Mouse (Mus musculus) ES-Bruce4 (cell line): Measurements from ENCODE around the gene Adamtsl5. TPM values are rescaled to one million over a fixed set of nuclear protein-coding genes. Genes with fewer than 3 reads are reported as not detected.

Experiments
- H3K27ac ChIP-seq: 2 replicates; pipeline ENCODE4 v1.5.1; 2012; ENCODE audit warnings: low read length, inconsistent platforms; ENCODE audit not compliant: insufficient read depth
- H3K27me3 ChIP-seq: 2 replicates; pipeline ENCODE4 v1.6.1; 2012; ENCODE audit warnings: mild to moderate bottlenecking, low read length, inconsistent platforms; ENCODE audit not compliant: control insufficient read depth, poor library complexity, insufficient read depth, severe bottlenecking
- H3K36me3 ChIP-seq: 2 replicates; pipeline ENCODE4 v1.6.1; 2012; ENCODE audit warnings: inconsistent platforms, mild to moderate bottlenecking, low read length, moderate library complexity; ENCODE audit not compliant: control insufficient read depth, poor library complexity, insufficient read depth, severe bottlenecking
- H3K4me1 ChIP-seq: one replicate; pipeline ENCODE4 v1.8.1; 2011; ENCODE audit warnings: low read length; ENCODE audit not compliant: control insufficient read depth, insufficient read depth
- H3K4me3 ChIP-seq: 2 replicates; pipeline ENCODE4 v1.5.1; 2011; ENCODE audit warnings: low read depth, mild to moderate bottlenecking, low read length
- H3K9ac ChIP-seq: 2 replicates; pipeline ENCODE4 v1.6.1; 2012; ENCODE audit warnings: low read depth, mild to moderate bottlenecking, inconsistent platforms; ENCODE audit not compliant: poor library complexity, severe bottlenecking
- H3K9me3 ChIP-seq: replicated peaks from 2 replicates; pipeline ENCODE4 v1.6.1; 2012; ENCODE audit warnings: mild to moderate bottlenecking, low read length, inconsistent platforms; ENCODE audit not compliant: control insufficient read depth, poor library complexity, insufficient read depth, severe bottlenecking
- CTCF ChIP-seq: IDR thresholded peaks from one replicate; pipeline ENCODE4 v1.8.1; 2011; ENCODE audit warnings: low read depth, low read length
- EP300 ChIP-seq: IDR thresholded peaks from 2 replicates; pipeline ENCODE4 v1.6.1; 2011; ENCODE audit warnings: low read depth, low read length; ENCODE audit not compliant: insufficient read depth
- POLR2A ChIP-seq: IDR thresholded peaks from one replicate; pipeline ENCODE4 v1.8.1; 2011; ENCODE audit warnings: low read length; ENCODE audit not compliant: insufficient read depth
- polyA plus RNA-seq: library from polyadenylated mRNA; stranded (reverse); fragments of >200 nt; gene quantifications from 2 replicates; pipeline ENCODE4 v1.2.4, GENCODE M21; 2011; ENCODE audit warnings: low read depth; ENCODE audit not compliant: missing spikeins, insufficient read depth, insufficient read length

The Adamtsl5 gene
- polyA plus RNA-seq, 1 experiment = 3.8 TPM

DNA sequence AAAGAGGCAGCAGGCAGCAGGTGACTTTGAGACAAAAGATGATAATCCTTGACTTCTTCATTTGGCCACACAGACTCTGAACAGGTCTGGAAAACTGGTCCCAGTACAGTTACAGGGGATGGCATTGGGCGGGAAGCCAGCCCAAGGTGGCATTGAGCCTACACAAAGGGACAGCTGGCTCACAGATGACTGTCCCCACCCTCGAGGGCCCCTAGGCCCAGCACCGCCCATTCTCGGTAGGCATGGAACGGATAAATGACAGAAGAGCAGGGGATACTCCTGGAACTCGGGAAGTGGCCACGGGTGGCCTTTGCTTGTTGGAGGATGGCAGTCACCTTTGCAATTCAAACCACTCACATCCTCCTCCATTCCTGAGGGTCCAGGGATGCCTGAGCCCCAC is 37.1 kb upstream of the Adamtsl5 start:
- Histone ChIP-seq H3K9me3 (no peaks in the 10 kb centered on the region), H3K27me3 (no peaks in the 10 kb centered on the region), H3K27ac (no peak overlapping the region), H3K4me1 (peaks cover 8% of the 10 kb centered on the region), H3K36me3 (no peaks in the 10 kb centered on the region), H3K9ac (no peak overlapping the region), H3K4me3 (peak overlapping the region; percentile 82)
- TF ChIP-seq CTCF = no peak
- no peak for TF ChIP-seq POLR2A
- no peak for TF ChIP-seq EP300

DNA sequence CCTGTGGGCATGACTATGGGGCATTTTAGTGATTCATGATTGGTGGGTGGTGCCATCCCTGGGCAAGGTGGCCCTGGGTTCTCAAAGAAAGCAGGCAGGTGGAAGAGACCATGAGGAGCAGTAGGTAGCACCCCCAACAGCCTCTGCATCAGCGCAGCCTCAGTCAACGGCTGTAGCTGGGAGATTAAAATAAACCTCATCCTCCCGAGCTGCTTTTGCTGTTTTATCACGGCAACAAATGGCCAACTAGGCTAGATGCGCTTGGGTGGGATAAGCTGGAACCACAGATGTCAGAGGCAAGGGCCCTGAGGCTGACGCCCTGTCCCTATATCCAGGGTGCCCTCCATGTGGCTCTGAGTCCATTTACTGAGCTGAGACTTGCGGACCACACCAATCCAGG is 36.5 kb upstream of the Adamtsl5 start:
- no peak overlapping the region for H3K4me3 ChIP-seq
- H3K4me1 ChIP-seq = peaks cover 8% of the 10 kb centered on the region
- no peaks in the 10 kb centered on the region for H3K36me3 ChIP-seq
- no peaks in the 10 kb centered on the region for H3K27me3 ChIP-seq
- no peaks in the 10 kb centered on the region for H3K9me3 ChIP-seq
- no peak overlapping the region for H3K27ac ChIP-seq
- TF ChIP-seq POLR2A (no peak), EP300 (no peak), CTCF (no peak)
- H3K9ac ChIP-seq = no peak overlapping the region

DNA sequence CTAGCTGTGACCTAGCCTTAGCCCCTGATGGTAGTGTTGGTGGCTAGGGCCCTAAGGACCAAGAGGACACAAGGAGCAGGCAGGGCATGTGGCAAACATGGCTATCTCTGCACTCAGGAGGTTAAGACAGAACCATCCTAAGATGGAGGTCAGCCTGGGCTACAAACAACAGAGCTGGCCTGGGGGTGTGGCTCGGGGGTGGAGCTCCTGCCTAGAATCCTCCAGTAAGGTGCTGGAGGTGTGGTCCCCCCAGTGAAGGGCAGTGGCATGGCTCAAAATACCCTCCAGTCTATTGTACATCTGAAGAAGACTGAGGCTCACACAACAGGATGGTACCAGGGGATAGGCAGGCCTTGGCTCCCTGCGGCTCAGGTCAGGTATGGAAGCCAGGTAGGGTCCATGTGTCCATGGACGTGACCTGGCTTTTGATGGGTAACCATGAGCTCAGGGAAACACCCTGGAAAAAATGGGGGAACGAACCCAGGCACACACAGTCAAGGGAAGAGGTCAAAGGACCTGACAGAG is 36.0 kb upstream of the Adamtsl5 start:
- Histone ChIP-seq H3K9ac (no peak overlapping the region), H3K9me3 (no peaks in the 10 kb centered on the region), H3K4me1 (peaks cover 8% of the 10 kb centered on the region), H3K27me3 (no peaks in the 10 kb centered on the region), H3K27ac (no peak overlapping the region), H3K4me3 (no peak overlapping the region), H3K36me3 (no peaks in the 10 kb centered on the region)
- no peak for TF ChIP-seq EP300
- no peak for TF ChIP-seq POLR2A
- no peak for TF ChIP-seq CTCF

DNA sequence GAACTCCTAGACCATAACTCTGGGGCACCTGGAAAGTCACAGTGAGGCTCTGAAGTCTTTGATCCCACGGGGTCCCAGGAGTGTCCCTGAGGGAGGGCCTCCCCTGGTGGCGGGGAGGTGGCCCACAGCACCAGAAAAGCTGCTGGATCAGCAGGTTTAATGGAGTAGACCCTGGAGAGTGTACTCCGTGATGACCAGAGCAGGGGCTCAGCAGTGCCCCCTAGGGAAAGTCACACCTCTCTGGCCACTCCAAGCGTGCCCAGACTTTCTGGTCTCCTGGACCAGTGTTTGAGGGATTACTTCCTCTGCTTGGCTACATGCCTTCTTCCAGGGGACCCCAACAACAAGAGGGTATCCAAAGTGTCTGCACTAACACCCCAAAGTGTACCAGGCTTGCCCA is 35.2 kb upstream of the Adamtsl5 start:
- peaks cover 5% of the 10 kb centered on the region for H3K4me1 ChIP-seq
- no peak overlapping the region for H3K4me3 ChIP-seq
- H3K36me3 ChIP-seq = no peaks in the 10 kb centered on the region

DNA sequence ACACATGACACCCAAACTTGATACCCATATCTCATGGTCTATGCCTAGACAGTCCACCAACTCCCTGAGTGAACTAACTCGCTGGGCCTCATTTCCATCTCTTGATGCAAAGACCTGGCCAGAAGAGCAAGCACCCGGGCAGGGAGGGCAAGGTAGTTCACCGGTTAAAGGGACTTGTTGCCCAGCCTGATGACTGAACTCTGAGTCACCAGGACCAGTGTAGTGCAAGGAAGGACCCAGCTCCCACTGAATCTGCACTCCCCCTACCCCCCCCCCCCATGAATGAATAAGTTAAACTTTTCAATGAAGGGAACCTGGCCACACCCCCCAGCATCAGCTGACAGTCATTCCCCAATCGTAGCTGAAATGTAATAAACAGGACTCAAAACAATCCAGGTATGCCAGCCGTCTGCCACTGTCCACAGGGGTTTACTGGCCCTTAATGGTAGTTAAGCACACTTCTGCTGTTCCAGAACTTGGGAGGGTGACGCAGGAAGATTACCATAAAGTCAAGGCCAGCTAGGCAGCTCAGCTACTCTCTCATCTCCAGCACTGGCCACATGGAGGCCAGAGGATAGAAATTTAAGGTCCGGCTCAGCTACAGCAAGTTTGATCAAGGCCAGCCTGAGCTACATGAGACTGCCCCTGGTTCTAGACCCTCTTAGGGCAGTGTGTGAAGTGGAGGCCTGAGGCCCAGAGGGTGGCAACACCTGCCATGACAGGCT is 34.6 kb upstream of the Adamtsl5 start:
- H3K27me3 ChIP-seq = no peaks in the 10 kb centered on the region
- H3K27ac ChIP-seq = no peak overlapping the region
- H3K36me3 ChIP-seq = no peaks in the 10 kb centered on the region
- no peak overlapping the region for H3K9ac ChIP-seq
- H3K9me3 ChIP-seq = no peaks in the 10 kb centered on the region
- H3K4me3 ChIP-seq = peak overlapping the region; percentile 22
- TF ChIP-seq CTCF = no peak
- no peak for TF ChIP-seq POLR2A
- TF ChIP-seq EP300 = no peak
- H3K4me1 ChIP-seq = peaks cover 5% of the 10 kb centered on the region

More for the DNA sequence above, 35.2 kb upstream of the Adamtsl5 start:
- no peak overlapping the region for H3K27ac ChIP-seq
- H3K9ac ChIP-seq = no peak overlapping the region
- H3K9me3 ChIP-seq = no peaks in the 10 kb centered on the region
- H3K27me3 ChIP-seq = no peaks in the 10 kb centered on the region
- no peak for TF ChIP-seq EP300
- TF ChIP-seq POLR2A = no peak
- peak; percentile 50 for TF ChIP-seq CTCF

DNA sequence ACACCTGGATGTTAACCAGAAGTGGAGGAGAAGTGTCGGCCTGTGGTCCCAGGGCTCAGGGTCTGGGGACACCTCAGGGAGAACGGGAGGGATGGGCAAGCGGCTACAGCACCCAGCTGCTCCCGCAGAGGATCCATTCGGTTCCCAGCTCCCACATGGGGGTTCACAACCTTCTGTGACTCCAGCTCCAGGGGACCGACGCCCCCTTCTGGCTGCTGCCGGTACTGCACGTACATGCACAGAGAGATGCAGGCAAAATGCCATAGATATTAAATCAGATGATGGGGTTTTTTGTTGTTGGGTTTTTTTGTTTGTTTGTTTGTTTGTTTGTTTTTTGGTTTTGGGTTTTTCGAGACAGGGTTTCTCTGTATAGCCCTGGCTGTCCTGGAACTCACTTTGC is 29.5 kb upstream of the Adamtsl5 start:
- no peak overlapping the region for H3K4me3 ChIP-seq
- H3K36me3 ChIP-seq = no peaks in the 10 kb centered on the region
- no peak for TF ChIP-seq EP300
- TF ChIP-seq POLR2A = no peak
- TF ChIP-seq CTCF = peak; percentile 85
- H3K27me3 ChIP-seq = no peaks in the 10 kb centered on the region
- no peak overlapping the region for H3K27ac ChIP-seq
- H3K9ac ChIP-seq = no peak overlapping the region
- H3K4me1 ChIP-seq = no peaks in the 10 kb centered on the region
- no peaks in the 10 kb centered on the region for H3K9me3 ChIP-seq
